Mouse (Mus musculus) liver, postnatal 0 days (tissue): Measurements from ENCODE around the gene Phactr4.

Source experiments
- CTCF ChIP-seq: sonication (generic); IDR thresholded peaks from 2 replicates; pipeline ENCODE4 v1.5.1; 2016; ENCODE audit warnings: antibody characterized with exemption, low read depth
- EP300 ChIP-seq: IDR thresholded peaks from 2 replicates; pipeline ENCODE4 v1.6.1; 2016; ENCODE audit warnings: antibody characterized with exemption, low read depth, mild to moderate bottlenecking

- no peak for TF ChIP-seq CTCF
- no peak for TF ChIP-seq EP300
Measured at GRCm38 (mm10) chr4:132469873-132470272, 47.6 kb upstream of the Phactr4 start.
